Mouse (Mus musculus) mature B cell (primary cell): ENCODE measurements around the gene Astn1.

Experiments used
- in situ Hi-C: fragments of 300-500 bp; cut with MboI; formaldehyde crosslinking; loops from 2 replicates; pipeline ENCODE4 v1.14.3; 2019

The Astn1 gene

GRCm38 (mm10) chr1:158516558-158516957, 154.5 kb downstream of the Astn1 start:
- in situ Hi-C loops = no loop called here

GRCm38 (mm10) chr1:158536195-158536594, 174.1 kb downstream of the Astn1 start:
- in situ Hi-C loops = no loop called here

- in situ Hi-C loops = no loop called here
Measured at GRCm38 (mm10) chr1:158536867-158537266, 174.8 kb downstream of the Astn1 start.

GRCm38 (mm10) chr1:158545095-158545494, 183.0 kb downstream of the Astn1 start:
- in situ Hi-C loops = no loop called here

GRCm38 (mm10) chr1:158546513-158546912, 184.4 kb downstream of the Astn1 start:
- in situ Hi-C loops = no loop called here

- in situ Hi-C loops = no loop called here
Measured at GRCm38 (mm10) chr1:158547592-158548211, 185.6 kb downstream of the Astn1 start.

GRCm38 (mm10) chr1:158548319-158548718, 186.2 kb downstream of the Astn1 start:
- in situ Hi-C loops = no loop called here

- in situ Hi-C loops = no loop called here
Measured at GRCm38 (mm10) chr1:158549616-158550015, 187.5 kb downstream of the Astn1 start.

GRCm38 (mm10) chr1:158551951-158552350, 189.9 kb downstream of the Astn1 start:
- in situ Hi-C loops = no loop called here

- in situ Hi-C loops = no loop called here
Measured at GRCm38 (mm10) chr1:158553341-158553740, 191.3 kb downstream of the Astn1 start.

- in situ Hi-C loops = no loop called here
Measured at GRCm38 (mm10) chr1:158554020-158554505, 192.0 kb downstream of the Astn1 start.

- in situ Hi-C loops = no loop called here
Measured at GRCm38 (mm10) chr1:158573168-158573567, 211.1 kb downstream of the Astn1 start.

GRCm38 (mm10) chr1:158573597-158573996, 211.5 kb downstream of the Astn1 start:
- in situ Hi-C loops = no loop called here

- in situ Hi-C loops = no loop called here
Measured at GRCm38 (mm10) chr1:158575997-158576396, 213.9 kb downstream of the Astn1 start.

GRCm38 (mm10) chr1:158581806-158582205, 219.7 kb downstream of the Astn1 start:
- in situ Hi-C loops = no loop called here

- in situ Hi-C loops = no loop called here
Measured at GRCm38 (mm10) chr1:158588903-158589302, 226.8 kb downstream of the Astn1 start.

- in situ Hi-C loops = no loop called here
Measured at GRCm38 (mm10) chr1:158596726-158597448, 234.8 kb downstream of the Astn1 start.

GRCm38 (mm10) chr1:158597996-158598395, 235.9 kb downstream of the Astn1 start:
- in situ Hi-C loops = no loop called here

GRCm38 (mm10) chr1:158599435-158599834, 237.4 kb downstream of the Astn1 start:
- in situ Hi-C loops = no loop called here

- in situ Hi-C loops = no loop called here
Measured at GRCm38 (mm10) chr1:158603056-158603455, 241.0 kb downstream of the Astn1 start.

- in situ Hi-C loops = no loop called here
Measured at GRCm38 (mm10) chr1:158604149-158604548, 242.1 kb downstream of the Astn1 start.

- in situ Hi-C loops = no loop called here
Measured at GRCm38 (mm10) chr1:158605597-158605996, 243.5 kb downstream of the Astn1 start.

- in situ Hi-C loops = no loop called here
Measured at GRCm38 (mm10) chr1:158606324-158606723, 244.3 kb downstream of the Astn1 start.
